Comparison of ENCODE assay signal across 15 mouse cellular contexts in the genomic region with DNA sequence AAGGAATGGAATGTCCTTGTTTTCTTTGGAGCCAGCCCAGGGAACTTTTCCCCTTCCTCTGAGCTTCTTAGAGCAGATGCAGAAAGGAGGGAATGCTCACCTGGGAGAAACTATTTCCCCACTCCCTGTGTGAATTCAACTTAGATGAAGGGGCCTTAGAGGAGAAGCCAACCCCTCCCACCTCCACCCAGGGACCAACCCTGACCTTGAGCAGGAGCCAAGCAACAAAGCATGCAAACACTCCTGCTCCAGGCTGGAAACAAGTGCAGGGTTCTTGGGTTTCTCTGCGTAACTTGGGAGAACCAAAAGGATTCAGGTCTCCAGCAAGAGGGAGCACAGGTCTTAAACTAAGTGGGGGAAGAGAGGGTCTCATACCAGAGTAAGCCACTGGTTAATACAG.
"Had no signal": no experiment of that assay in that cellular context is flagged by ENCODE, and none has a peak within 500 bp of the region (broad histone marks: within the 10 kb centered on the region; RNA-seq: fewer than 3 reads in every experiment).

No protein-coding gene starts in this region.

- DNase-seq: kidney, adult 8-10 months; kidney, postnatal 4 days; liver; liver, embryonic 13.5 days; liver, postnatal 0 days; lung, postnatal 14 days; right cerebral cortex, adult 18-20 months; right cerebral cortex, postnatal 25 days; thymus, postnatal 14 days had no signal

- H3K27me3 ChIP-seq: limb, embryonic 12.5 days; liver, embryonic 13.5 days; lung, embryonic 15.5 days; midbrain, embryonic 13.5 days had no signal

- H3K9ac ChIP-seq: limb, embryonic 12.5 days; liver, embryonic 13.5 days; liver, postnatal 0 days; lung, embryonic 15.5 days; midbrain, embryonic 13.5 days had no signal

- H3K36me3 ChIP-seq: limb, embryonic 12.5 days; liver, embryonic 13.5 days; lung, embryonic 15.5 days; midbrain, embryonic 13.5 days had no signal

- ATAC-seq: liver, postnatal 0 days; midbrain, embryonic 13.5 days had no signal

- H3K4me2 ChIP-seq: limb, embryonic 12.5 days; liver, embryonic 13.5 days; lung, embryonic 15.5 days; midbrain, embryonic 13.5 days had no signal

- H3K4me3 ChIP-seq: layer of hippocampus, adult 2 months; limb, embryonic 12.5 days; liver, embryonic 13.5 days; lung, embryonic 15.5 days; midbrain, embryonic 13.5 days had no signal

- H3K4me1 ChIP-seq: limb, embryonic 12.5 days; liver, embryonic 13.5 days; lung, embryonic 15.5 days; midbrain, embryonic 13.5 days had no signal

- H3K9me3 ChIP-seq: limb, embryonic 12.5 days; liver, embryonic 13.5 days; lung, embryonic 15.5 days; midbrain, embryonic 13.5 days had no signal

- H3K27ac ChIP-seq: kidney, postnatal 0 days; layer of hippocampus, adult 2 months; limb, embryonic 12.5 days; liver, embryonic 13.5 days; lung, embryonic 15.5 days; macrophage; midbrain, embryonic 13.5 days had no signal
